Mouse (Mus musculus): Measurements from ENCODE around the gene Vezt. TPM values are rescaled to one million over a fixed set of nuclear protein-coding genes. Genes with fewer than 3 reads are reported as not detected.

Vezt gene
- total and polyA plus RNA-seq, 3 experiments, result 17.2 to 21.2 (median 18.0) TPM

DNA sequence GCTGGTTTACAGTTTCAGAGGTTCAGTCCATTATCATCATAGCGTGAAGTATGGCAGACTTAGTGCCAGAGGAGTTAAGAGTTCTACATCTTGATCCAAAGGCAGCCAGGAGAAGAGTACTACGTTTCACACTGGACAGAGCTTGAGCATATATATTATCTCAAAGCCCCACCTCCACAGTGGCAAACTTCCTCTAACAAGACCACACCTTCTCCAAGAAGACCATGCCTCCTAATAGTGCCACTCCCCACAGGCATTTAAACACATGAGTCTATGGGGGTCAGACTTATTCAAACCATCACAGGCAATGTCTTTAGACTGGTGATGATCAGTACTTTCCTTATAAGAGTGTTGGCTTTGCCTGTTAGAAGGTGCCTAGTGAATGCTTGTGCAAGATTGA is 117.5 kb downstream of the Vezt start:
- in situ Hi-C loops (cut with MboI; ENCODE audit: low pct_ligation_motif_present, low pct_unique_long_range_greater_than_20kb, low sequenced_read_pairs), result no loop called here

DNA sequence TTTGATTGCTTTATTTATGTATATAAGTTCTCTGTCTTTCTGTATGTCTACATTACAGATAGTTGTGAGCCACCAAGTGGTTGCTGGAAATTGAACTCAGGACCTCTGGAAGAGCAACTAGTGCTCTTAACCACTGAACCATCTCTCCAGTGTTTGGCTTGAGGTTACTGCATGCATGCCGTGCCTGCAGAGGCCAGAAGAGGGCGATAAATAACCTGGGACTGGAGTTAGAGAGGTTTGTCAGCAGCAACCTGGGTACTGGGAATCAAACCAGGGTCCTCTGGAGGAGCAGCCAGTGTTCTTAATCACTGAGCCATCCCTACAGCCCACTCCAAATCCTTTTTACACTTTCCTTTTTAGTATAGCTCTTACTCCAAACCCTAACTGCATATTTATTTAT is 118.8 kb downstream of the Vezt start:
- Histone ChIP-seq H3K4me1 (ENCODE audit: control insufficient read depth in 1 of 2, insufficient read depth in 2 of 2) (peaks cover 0 to 5% of the 10 kb centered on the region in 2 experiments; a peak in 2 of 4 replicates), H3K9ac (ENCODE audit: insufficient read depth, low read depth) (no peak overlapping the region), H3K27me3 (replicated peaks) (no peaks in the 10 kb centered on the region), H3K9me3 (replicated peaks; ENCODE audit: low read length) (no peaks in the 10 kb centered on the region), H3K4me3 (replicated peaks in 1 of 3; ENCODE audit: low read depth in 2 of 3, low read length in 2 of 3, poor library complexity in 1 of 3) (no peak overlapping the region), H3K27ac (ENCODE audit: insufficient read depth, low read depth) (no peak overlapping the region), H3K4me2 (ENCODE audit: insufficient read depth, low read depth, poor library complexity, severe bottlenecking) (no peak overlapping the region), H3K79me2 (replicated peaks; ENCODE audit: control insufficient read depth, extremely low read depth, insufficient read depth, poor library complexity, severe bottlenecking) (no peaks in the 10 kb centered on the region), H3K36me3 (replicated peaks in 1 of 2; ENCODE audit: control insufficient read depth in 1 of 2, insufficient read depth in 1 of 2, low read length in 1 of 2) (no peaks in the 10 kb centered on the region)
- in situ Hi-C loops (cut with MboI; ENCODE audit: low pct_ligation_motif_present, low pct_unique_long_range_greater_than_20kb, low sequenced_read_pairs), result no loop called here
- no peak for TF ChIP-seq EP300 (IDR thresholded peaks at IDR 0.05; ENCODE audit: low read length)
- TF ChIP-seq TCF12 (IDR thresholded peaks at IDR 0.05; ENCODE audit: low read depth, low read length), result no peak
- no peak for TF ChIP-seq KAT2A (IDR thresholded peaks at IDR 0.05; ENCODE audit: insufficient replicate concordance, low read length)
- TF ChIP-seq ZMIZ1 (IDR thresholded peaks at IDR 0.05; ENCODE audit: low read depth, low read length), result no peak
- TF ChIP-seq MAFK (IDR thresholded peaks at IDR 0.05; ENCODE audit: insufficient replicate concordance, low read length), result no peak
- TF ChIP-seq CHD2 (IDR thresholded peaks at IDR 0.05; ENCODE audit: low read length), result no peak
- no peak for TF ChIP-seq JUN (IDR thresholded peaks at IDR 0.05; ENCODE audit: insufficient read depth, low read depth, low read length)
- TF ChIP-seq USF2 (conservative IDR thresholded peaks at IDR 0.05; ENCODE audit: low read depth, low read length), result no peak
- no peak for TF ChIP-seq POLR2A (IDR thresholded peaks at IDR 0.05; ENCODE audit: low read depth, low read length)
- no peak for TF ChIP-seq CHD1 (IDR thresholded peaks at IDR 0.05; ENCODE audit: low read depth, low read length)
- no peak for TF ChIP-seq NELFE (IDR thresholded peaks at IDR 0.05; ENCODE audit: low read depth, low read length)
- TF ChIP-seq MXI1 (IDR thresholded peaks at IDR 0.05; ENCODE audit: low read depth, low read length), result no peak
- dilution Hi-C loops (cut with MboI; ENCODE audit: extremely low pct_ligation_motif_present, extremely low pct_unique_long_range_greater_than_20kb, low sequenced_read_pairs), result no loop called here
- DNase-seq (ENCODE audit: extremely low read depth), result peak; percentile 7

More for the DNA sequence above, 117.5 kb downstream of the Vezt start:
- Histone ChIP-seq H3K4me1 (ENCODE audit: control insufficient read depth in 1 of 2, insufficient read depth in 2 of 2) (peaks cover 3 to 5% of the 10 kb centered on the region in 2 experiments; a peak in 2 of 4 replicates), H3K27ac (ENCODE audit: insufficient read depth, low read depth) (no peak overlapping the region), H3K79me2 (replicated peaks; ENCODE audit: control insufficient read depth, extremely low read depth, insufficient read depth, poor library complexity, severe bottlenecking) (no peaks in the 10 kb centered on the region), H3K9ac (ENCODE audit: insufficient read depth, low read depth) (no peak overlapping the region), H3K27me3 (replicated peaks) (no peaks in the 10 kb centered on the region), H3K36me3 (replicated peaks in 1 of 2; ENCODE audit: control insufficient read depth in 1 of 2, insufficient read depth in 1 of 2, low read length in 1 of 2) (no peaks in the 10 kb centered on the region), H3K9me3 (replicated peaks; ENCODE audit: low read length) (no peaks in the 10 kb centered on the region), H3K4me3 (replicated peaks in 1 of 3; ENCODE audit: low read depth in 2 of 3, low read length in 2 of 3, poor library complexity in 1 of 3) (no peak overlapping the region), H3K4me2 (ENCODE audit: insufficient read depth, low read depth, poor library complexity, severe bottlenecking) (0 out of 2 replicates have a peak overlapping the region, but pooled peaks have one; percentile 4)
- DNase-seq (ENCODE audit: extremely low read depth), result no peak
- dilution Hi-C loops (cut with MboI; ENCODE audit: extremely low pct_ligation_motif_present, extremely low pct_unique_long_range_greater_than_20kb, low sequenced_read_pairs), result no loop called here
- TF ChIP-seq EP300 (IDR thresholded peaks at IDR 0.05; ENCODE audit: low read length), result no peak
- TF ChIP-seq SIN3A (IDR thresholded peaks at IDR 0.05; ENCODE audit: low read length), result no peak
- TF ChIP-seq TCF12 (IDR thresholded peaks at IDR 0.05; ENCODE audit: low read depth, low read length), result no peak
- TF ChIP-seq ELF1 (IDR thresholded peaks at IDR 0.05; ENCODE audit: low read depth, low read length), result no peak
- TF ChIP-seq PAX5 (IDR thresholded peaks at IDR 0.05; ENCODE audit: low read length), result no peak
- TF ChIP-seq MAFK (IDR thresholded peaks at IDR 0.05; ENCODE audit: insufficient replicate concordance, low read length), result no peak
- TF ChIP-seq KAT2A (IDR thresholded peaks at IDR 0.05; ENCODE audit: insufficient replicate concordance, low read length), result no peak
- TF ChIP-seq GABPA (IDR thresholded peaks at IDR 0.05; ENCODE audit: insufficient replicate concordance, low read depth, low read length), result no peak
- TF ChIP-seq JUN (IDR thresholded peaks at IDR 0.05; ENCODE audit: insufficient read depth, low read depth, low read length), result no peak
- TF ChIP-seq ZMIZ1 (IDR thresholded peaks at IDR 0.05; ENCODE audit: low read depth, low read length), result no peak
- no peak for TF ChIP-seq NRF1 (IDR thresholded peaks at IDR 0.05; ENCODE audit: low read depth, low read length)
- no peak for TF ChIP-seq IRF4 (IDR thresholded peaks at IDR 0.05; ENCODE audit: low read depth, low read length)
- no peak for TF ChIP-seq NELFE (IDR thresholded peaks at IDR 0.05; ENCODE audit: low read depth, low read length)

Measured in CH12.LX (cell line).